Mouse (Mus musculus): Measurements from ENCODE around the gene Smarca2. TPM values are rescaled to one million over a fixed set of nuclear protein-coding genes. Genes with fewer than 3 reads are reported as not detected.

Gene Smarca2
- polyA plus RNA-seq, 1 experiment from 2014 or later: 7.5 TPM

GRCm38 (mm10) chr19:26711268-26711667 lies 106.4 kb downstream of the Smarca2 start:
- WGBS (ENCODE audit: insufficient replicate concordance): 5% methylated on average over 2 of the region's 2 CpGs
- H3K27ac ChIP-seq: no peak overlapping the region
- ATAC-seq: no peak
- no peak overlapping the region for H3K4me3 ChIP-seq
- H3K4me2 ChIP-seq: no peak overlapping the region
- no peaks in the 10 kb centered on the region for H3K27me3 ChIP-seq (replicated peaks)
- peaks cover 4% of the 10 kb centered on the region; the same call in 1 of the 2 replicates for H3K4me1 ChIP-seq
- no peaks in the 10 kb centered on the region for H3K9me3 ChIP-seq (replicated peaks)
- no peak overlapping the region for H3K9ac ChIP-seq
- no peaks in the 10 kb centered on the region for H3K36me3 ChIP-seq

GRCm38 (mm10) chr19:26716217-26716616 lies 111.4 kb downstream of the Smarca2 start:
- H3K36me3 ChIP-seq: no peaks in the 10 kb centered on the region
- H3K4me2 ChIP-seq: no peak overlapping the region
- H3K4me1 ChIP-seq: no peaks in the 10 kb centered on the region
- no peaks in the 10 kb centered on the region for H3K9me3 ChIP-seq (replicated peaks)
- no peak for ATAC-seq
- no peaks in the 10 kb centered on the region for H3K27me3 ChIP-seq (replicated peaks)
- no peak overlapping the region for H3K4me3 ChIP-seq
- no peak overlapping the region for H3K9ac ChIP-seq
- H3K27ac ChIP-seq: no peak overlapping the region
- 69% methylated on average over 9 of the region's 9 CpGs for WGBS (ENCODE audit: insufficient replicate concordance)

- Histone ChIP-seq H3K27me3 (replicated peaks) (no peaks in the 10 kb centered on the region), H3K4me1 (no peaks in the 10 kb centered on the region), H3K36me3 (no peaks in the 10 kb centered on the region), H3K4me2 (no peak overlapping the region), H3K9ac (no peak overlapping the region), H3K4me3 (no peak overlapping the region), H3K9me3 (replicated peaks) (no peaks in the 10 kb centered on the region), H3K27ac (no peak overlapping the region)
- ATAC-seq: no peak
- 44% methylated on average over 6 of the region's 6 CpGs for WGBS (ENCODE audit: insufficient replicate concordance)
These were observed 113.4 kb downstream of the Smarca2 start for GRCm38 (mm10) chr19:26718221-26718620.

GRCm38 (mm10) chr19:26719161-26719560 lies 114.3 kb downstream of the Smarca2 start:
- H3K4me2 ChIP-seq: no peak overlapping the region
- no peak for ATAC-seq
- H3K9ac ChIP-seq: no peak overlapping the region
- no peak overlapping the region for H3K27ac ChIP-seq
- WGBS (ENCODE audit: insufficient replicate concordance): 70% methylated on average over 7 of the region's 7 CpGs
- H3K36me3 ChIP-seq: no peaks in the 10 kb centered on the region
- H3K27me3 ChIP-seq (replicated peaks): no peaks in the 10 kb centered on the region
- H3K9me3 ChIP-seq (replicated peaks): no peaks in the 10 kb centered on the region
- no peaks in the 10 kb centered on the region for H3K4me1 ChIP-seq
- H3K4me3 ChIP-seq: no peak overlapping the region

- H3K27ac ChIP-seq: no peak overlapping the region
- H3K9me3 ChIP-seq (replicated peaks): no peaks in the 10 kb centered on the region
- no peak overlapping the region for H3K9ac ChIP-seq
- 73% methylated on average over 6 of the region's 6 CpGs for WGBS (ENCODE audit: insufficient replicate concordance)
- H3K27me3 ChIP-seq (replicated peaks): no peaks in the 10 kb centered on the region
- no peak overlapping the region for H3K4me3 ChIP-seq
- no peak overlapping the region for H3K4me2 ChIP-seq
- no peak for ATAC-seq
- no peaks in the 10 kb centered on the region for H3K36me3 ChIP-seq
- no peaks in the 10 kb centered on the region for H3K4me1 ChIP-seq
These were observed 116.9 kb downstream of the Smarca2 start for GRCm38 (mm10) chr19:26721741-26722140.

GRCm38 (mm10) chr19:26723899-26724298 lies 119.0 kb downstream of the Smarca2 start:
- H3K36me3 ChIP-seq: no peaks in the 10 kb centered on the region
- 69% methylated on average over 11 of the region's 11 CpGs for WGBS (ENCODE audit: insufficient replicate concordance)
- no peaks in the 10 kb centered on the region for H3K27me3 ChIP-seq (replicated peaks)

GRCm38 (mm10) chr19:26724626-26725025 lies 119.8 kb downstream of the Smarca2 start:
- no peaks in the 10 kb centered on the region for H3K27me3 ChIP-seq (replicated peaks)
- ATAC-seq: no peak
- no peaks in the 10 kb centered on the region for H3K36me3 ChIP-seq
- H3K9me3 ChIP-seq (replicated peaks): no peaks in the 10 kb centered on the region
- H3K4me3 ChIP-seq: no peak overlapping the region
- 82% methylated on average over 3 of the region's 3 CpGs for WGBS (ENCODE audit: insufficient replicate concordance)
- no peak overlapping the region for H3K4me2 ChIP-seq
- no peak overlapping the region for H3K27ac ChIP-seq
- H3K9ac ChIP-seq: no peak overlapping the region
- H3K4me1 ChIP-seq: no peaks in the 10 kb centered on the region

More at GRCm38 (mm10) chr19:26723899-26724298, 119.0 kb downstream of the Smarca2 start:
- H3K4me2 ChIP-seq: no peak overlapping the region
- H3K9me3 ChIP-seq (replicated peaks): no peaks in the 10 kb centered on the region
- ATAC-seq: no peak
- no peak overlapping the region for H3K4me3 ChIP-seq
- H3K4me1 ChIP-seq: no peaks in the 10 kb centered on the region
- no peak overlapping the region for H3K9ac ChIP-seq
- H3K27ac ChIP-seq: no peak overlapping the region

GRCm38 (mm10) chr19:26727796-26728195 lies 122.9 kb downstream of the Smarca2 start:
- Histone ChIP-seq H3K27me3 (replicated peaks) (no peaks in the 10 kb centered on the region), H3K27ac (no peak overlapping the region), H3K4me3 (no peak overlapping the region), H3K4me1 (no peaks in the 10 kb centered on the region), H3K4me2 (no peak overlapping the region), H3K9me3 (replicated peaks) (no peaks in the 10 kb centered on the region), H3K9ac (no peak overlapping the region), H3K36me3 (no peaks in the 10 kb centered on the region)
- ATAC-seq: no peak
- WGBS (ENCODE audit: insufficient replicate concordance): 65% methylated on average over 9 of the region's 9 CpGs

- no peak for ATAC-seq
These were observed 125.6 kb downstream of the Smarca2 start for GRCm38 (mm10) chr19:26730486-26730885.

GRCm38 (mm10) chr19:26731121-26731520 lies 126.3 kb downstream of the Smarca2 start:
- Histone ChIP-seq H3K36me3 (no peaks in the 10 kb centered on the region), H3K9ac (no peak overlapping the region), H3K4me1 (no peaks in the 10 kb centered on the region), H3K9me3 (replicated peaks) (no peaks in the 10 kb centered on the region), H3K27ac (no peak overlapping the region), H3K4me3 (no peak overlapping the region), H3K27me3 (replicated peaks) (no peaks in the 10 kb centered on the region), H3K4me2 (no peak overlapping the region)
- no peak for ATAC-seq
- 81% methylated on average over 4 of the region's 4 CpGs for WGBS (ENCODE audit: insufficient replicate concordance)

More at GRCm38 (mm10) chr19:26730486-26730885, 125.6 kb downstream of the Smarca2 start:
- no peak overlapping the region for H3K4me3 ChIP-seq
- no peak overlapping the region for H3K4me2 ChIP-seq
- no peaks in the 10 kb centered on the region for H3K27me3 ChIP-seq (replicated peaks)
- H3K9ac ChIP-seq: no peak overlapping the region
- WGBS (ENCODE audit: insufficient replicate concordance): 74% methylated on average over 9 of the region's 9 CpGs
- H3K36me3 ChIP-seq: no peaks in the 10 kb centered on the region
- no peaks in the 10 kb centered on the region for H3K4me1 ChIP-seq
- no peak overlapping the region for H3K27ac ChIP-seq
- no peaks in the 10 kb centered on the region for H3K9me3 ChIP-seq (replicated peaks)

- Histone ChIP-seq H3K4me3 (no peak overlapping the region), H3K9ac (no peak overlapping the region), H3K36me3 (no peaks in the 10 kb centered on the region), H3K9me3 (replicated peaks) (no peaks in the 10 kb centered on the region), H3K4me1 (no peaks in the 10 kb centered on the region), H3K27me3 (replicated peaks) (no peaks in the 10 kb centered on the region), H3K27ac (no peak overlapping the region), H3K4me2 (no peak overlapping the region)
- no peak for ATAC-seq
- 12% methylated on average over 4 of the region's 4 CpGs for WGBS (ENCODE audit: insufficient replicate concordance)
These were observed 127.0 kb downstream of the Smarca2 start for GRCm38 (mm10) chr19:26731809-26732208.

- Histone ChIP-seq H3K4me1 (no peaks in the 10 kb centered on the region), H3K27ac (no peak overlapping the region), H3K4me3 (no peak overlapping the region), H3K4me2 (no peak overlapping the region), H3K9me3 (replicated peaks) (no peaks in the 10 kb centered on the region), H3K36me3 (no peaks in the 10 kb centered on the region), H3K27me3 (replicated peaks) (no peaks in the 10 kb centered on the region), H3K9ac (no peak overlapping the region)
- no peak for ATAC-seq
- 71% methylated on average over 2 of the region's 2 CpGs for WGBS (ENCODE audit: insufficient replicate concordance)
These were observed 128.2 kb downstream of the Smarca2 start for GRCm38 (mm10) chr19:26733055-26733454.

- H3K27ac ChIP-seq: no peak overlapping the region
- no peak overlapping the region for H3K4me2 ChIP-seq
- H3K4me1 ChIP-seq: no peaks in the 10 kb centered on the region
- no peak for ATAC-seq
- H3K4me3 ChIP-seq: no peak overlapping the region
- no peaks in the 10 kb centered on the region for H3K9me3 ChIP-seq (replicated peaks)
- no peaks in the 10 kb centered on the region for H3K36me3 ChIP-seq
- H3K27me3 ChIP-seq (replicated peaks): no peaks in the 10 kb centered on the region
- 64% methylated on average over 7 of the region's 7 CpGs for WGBS (ENCODE audit: insufficient replicate concordance)
- H3K9ac ChIP-seq: no peak overlapping the region
These were observed 128.8 kb downstream of the Smarca2 start for GRCm38 (mm10) chr19:26733546-26734100.
